Mouse (Mus musculus) brain, embryonic 14.5 days (tissue): ENCODE data around the gene A730046J19Rik.

Experiments used
- CTCF ChIP-seq: fragments of 200-500 bp; IDR thresholded peaks from 2 replicates; pipeline ENCODE4 v1.5.1; 2012; ENCODE audit warnings: inconsistent platforms, mild to moderate bottlenecking, moderate library complexity, borderline replicate concordance; ENCODE audit not compliant: insufficient read depth, insufficient read length; ENCODE audit errors: extremely low read depth
- POLR2A ChIP-seq: fragments of 200-500 bp; IDR thresholded peaks from 2 replicates; pipeline ENCODE4 v1.6.1; 2012; ENCODE audit warnings: mild to moderate bottlenecking, inconsistent platforms, borderline replicate concordance; ENCODE audit not compliant: poor library complexity, insufficient read depth, insufficient read length, severe bottlenecking; ENCODE audit errors: extremely low read depth

GRCm38 (mm10) chrX:144149987-144150386 is 3.5 kb upstream of the A730046J19Rik start:
- no peak for TF ChIP-seq CTCF
- TF ChIP-seq POLR2A: no peak
